Mouse (Mus musculus): ENCODE results near the gene Ambra1. TPM values are rescaled to one million over a fixed set of nuclear protein-coding genes. Genes with fewer than 3 reads are reported as not detected.

Ambra1 gene
- polyA plus RNA-seq, 1 experiment from 2014 or later: 16.8 TPM

DNA sequence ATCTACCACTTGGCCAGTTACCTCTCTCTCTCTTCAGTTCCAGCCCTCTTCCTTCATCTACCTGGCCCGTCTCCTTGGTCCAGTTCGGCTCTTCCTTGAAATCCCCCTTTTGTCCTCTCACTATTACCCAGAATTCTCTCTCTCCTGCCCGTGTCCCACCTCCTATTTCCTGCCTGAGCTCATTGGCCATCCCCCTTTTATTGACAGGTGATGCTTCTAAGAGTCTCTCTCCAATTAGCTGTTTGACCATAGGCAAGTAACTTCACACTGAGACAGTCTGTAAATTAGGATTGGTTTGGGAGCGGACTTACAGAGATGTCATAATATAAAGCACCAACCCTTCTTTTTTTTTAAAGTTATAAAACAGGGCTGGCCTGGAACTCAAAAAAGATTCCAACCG is 14.8 kb downstream of the Ambra1 start:
- no peak for DNase-seq (ENCODE audit: low spot score)
- H3K36me3 ChIP-seq (replicated peaks; ENCODE audit: control insufficient read depth, insufficient read depth, low read depth, low read length): no peaks in the 10 kb centered on the region
- H3K4me3 ChIP-seq (ENCODE audit: low read depth, low read length): no peak overlapping the region
- no peak for ATAC-seq (replicated peaks; ENCODE audit: insufficient number of reproducible peaks, low FRiP score, low TSS enrichment, low read depth)
- no peaks in the 10 kb centered on the region for H3K27me3 ChIP-seq (ENCODE audit: control insufficient read depth, insufficient read depth, low read length)
- no peak overlapping the region for H3K27ac ChIP-seq (replicated peaks; ENCODE audit: low read depth, low read length)
- H3K9me3 ChIP-seq (replicated peaks; ENCODE audit: control insufficient read depth, low read length): no peaks in the 10 kb centered on the region
- no peak overlapping the region for H3K9ac ChIP-seq (replicated peaks; ENCODE audit: low read length)
- 87% methylated on average over 5 of the region's 5 CpGs for WGBS
- no peaks in the 10 kb centered on the region for H3K4me1 ChIP-seq (ENCODE audit: control insufficient read depth, insufficient read depth, low read length)
- H3K4me2 ChIP-seq (ENCODE audit: low read depth, low read length): no peak overlapping the region

DNA sequence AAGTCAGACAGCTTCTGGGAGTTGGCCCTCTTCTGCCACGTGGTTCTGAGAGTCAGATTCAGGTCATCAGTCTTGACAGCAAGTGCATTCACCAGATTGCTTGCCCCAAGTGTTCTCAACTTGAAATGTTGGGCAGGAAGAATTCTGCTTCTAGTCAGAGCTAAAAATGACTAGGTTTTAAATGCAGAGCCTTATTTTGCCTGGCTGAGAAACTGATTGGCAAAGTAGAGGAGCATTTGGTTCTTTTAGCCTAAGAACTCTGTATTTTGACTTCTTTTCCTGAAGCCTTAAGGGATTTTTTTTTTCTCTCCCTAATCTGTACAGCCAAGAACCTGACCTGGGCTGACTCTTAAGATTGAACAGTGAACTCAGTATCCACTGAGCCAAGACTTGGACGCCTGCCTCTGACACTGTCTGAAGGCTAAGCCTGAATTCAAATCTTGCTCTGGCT is 19.9 kb downstream of the Ambra1 start:
- ATAC-seq (replicated peaks; ENCODE audit: insufficient number of reproducible peaks, low FRiP score, low TSS enrichment, low read depth) (no peak), DNase-seq (ENCODE audit: low spot score) (no peak)
- WGBS: 68% methylated on average over 2 of the region's 2 CpGs

DNA sequence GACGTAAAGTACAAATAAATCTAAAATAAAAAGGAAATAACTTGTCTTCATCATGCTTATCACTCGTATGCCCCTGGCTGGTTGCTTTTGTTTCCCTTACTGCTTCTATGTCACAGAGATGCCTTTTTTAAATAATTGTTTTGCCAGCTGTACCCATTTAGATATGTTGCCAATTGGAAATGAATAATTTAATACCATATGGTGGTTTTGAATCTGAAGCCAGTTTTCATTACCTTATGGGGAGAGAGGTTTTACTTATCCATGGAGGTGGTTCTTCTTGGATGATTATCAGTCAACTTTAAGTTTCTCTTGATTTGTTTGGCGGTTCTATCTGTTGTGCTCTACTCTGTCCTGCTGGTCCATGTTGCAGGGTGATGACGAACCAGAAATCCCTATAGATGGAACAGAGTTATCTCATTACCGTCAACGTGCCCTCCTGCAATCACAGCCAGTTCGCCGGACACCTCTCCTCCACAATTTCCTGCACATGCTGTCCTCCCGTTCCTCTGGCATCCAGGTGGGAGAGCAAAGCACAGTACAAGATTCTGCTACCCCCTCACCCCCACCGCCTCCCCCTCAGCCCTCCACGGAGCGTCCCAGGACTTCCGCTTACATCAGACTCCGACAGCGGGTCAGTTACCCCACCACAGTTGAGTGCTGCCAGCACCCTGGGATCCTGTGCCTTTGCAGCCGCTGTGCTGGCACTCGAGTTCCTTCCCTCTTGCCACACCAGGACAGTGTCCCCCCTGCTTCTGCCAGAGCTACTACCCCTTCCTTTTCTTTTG is 42.2 kb downstream of the Ambra1 start:
- Histone ChIP-seq H3K4me2 (ENCODE audit: low read depth, low read length) (no peak overlapping the region), H3K9me3 (replicated peaks; ENCODE audit: control insufficient read depth, low read length) (no peaks in the 10 kb centered on the region), H3K36me3 (replicated peaks; ENCODE audit: control insufficient read depth, insufficient read depth, low read depth, low read length) (peaks cover 5% of the 10 kb centered on the region), H3K9ac (replicated peaks; ENCODE audit: low read length) (no peak overlapping the region), H3K27ac (replicated peaks; ENCODE audit: low read depth, low read length) (no peak overlapping the region), H3K4me1 (ENCODE audit: control insufficient read depth, insufficient read depth, low read length) (no peaks in the 10 kb centered on the region), H3K4me3 (ENCODE audit: low read depth, low read length) (no peak overlapping the region), H3K27me3 (ENCODE audit: control insufficient read depth, insufficient read depth, low read length) (no peaks in the 10 kb centered on the region)
- ATAC-seq (replicated peaks; ENCODE audit: insufficient number of reproducible peaks, low FRiP score, low TSS enrichment, low read depth): no peak
- no peak for DNase-seq (ENCODE audit: low spot score)
- WGBS: 89% methylated on average over 17 of the region's 17 CpGs

More for the DNA sequence above, 19.9 kb downstream of the Ambra1 start:
- H3K9me3 ChIP-seq (replicated peaks; ENCODE audit: control insufficient read depth, low read length): no peaks in the 10 kb centered on the region
- H3K27me3 ChIP-seq (ENCODE audit: control insufficient read depth, insufficient read depth, low read length): no peaks in the 10 kb centered on the region
- no peak overlapping the region for H3K27ac ChIP-seq (replicated peaks; ENCODE audit: low read depth, low read length)
- H3K36me3 ChIP-seq (replicated peaks; ENCODE audit: control insufficient read depth, insufficient read depth, low read depth, low read length): no peaks in the 10 kb centered on the region
- no peak overlapping the region for H3K4me3 ChIP-seq (ENCODE audit: low read depth, low read length)
- H3K4me1 ChIP-seq (ENCODE audit: control insufficient read depth, insufficient read depth, low read length): no peaks in the 10 kb centered on the region
- no peak overlapping the region for H3K4me2 ChIP-seq (ENCODE audit: low read depth, low read length)
- H3K9ac ChIP-seq (replicated peaks; ENCODE audit: low read length): no peak overlapping the region

DNA sequence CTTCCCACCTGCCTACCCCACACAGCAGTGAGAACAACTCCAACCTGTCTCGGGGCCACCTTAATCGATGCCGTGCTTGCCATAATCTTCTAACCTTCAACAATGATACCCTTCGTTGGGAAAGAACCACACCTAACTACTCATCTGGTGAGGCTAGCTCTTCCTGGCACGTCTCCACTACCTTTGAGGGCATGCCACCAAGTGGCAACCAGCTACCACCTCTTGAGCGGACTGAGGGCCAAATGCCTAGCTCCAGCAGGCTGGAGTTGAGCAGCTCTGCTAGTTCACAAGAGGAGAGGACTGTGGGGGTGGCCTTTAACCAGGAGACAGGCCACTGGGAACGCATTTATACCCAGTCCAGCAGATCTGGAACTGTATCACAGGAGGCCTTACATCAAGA is 43.4 kb downstream of the Ambra1 start:
- Histone ChIP-seq H3K4me1 (ENCODE audit: control insufficient read depth, insufficient read depth, low read length) (no peaks in the 10 kb centered on the region), H3K9ac (replicated peaks; ENCODE audit: low read length) (no peak overlapping the region), H3K27ac (replicated peaks; ENCODE audit: low read depth, low read length) (no peak overlapping the region), H3K27me3 (ENCODE audit: control insufficient read depth, insufficient read depth, low read length) (no peaks in the 10 kb centered on the region), H3K36me3 (replicated peaks; ENCODE audit: control insufficient read depth, insufficient read depth, low read depth, low read length) (peaks cover 5% of the 10 kb centered on the region), H3K4me3 (ENCODE audit: low read depth, low read length) (no peak overlapping the region), H3K4me2 (ENCODE audit: low read depth, low read length) (no peak overlapping the region), H3K9me3 (replicated peaks; ENCODE audit: control insufficient read depth, low read length) (no peaks in the 10 kb centered on the region)
- DNase-seq (ENCODE audit: low spot score) (no peak), ATAC-seq (replicated peaks; ENCODE audit: insufficient number of reproducible peaks, low FRiP score, low TSS enrichment, low read depth) (no peak)
- 94% methylated on average over 7 of the region's 7 CpGs for WGBS

DNA sequence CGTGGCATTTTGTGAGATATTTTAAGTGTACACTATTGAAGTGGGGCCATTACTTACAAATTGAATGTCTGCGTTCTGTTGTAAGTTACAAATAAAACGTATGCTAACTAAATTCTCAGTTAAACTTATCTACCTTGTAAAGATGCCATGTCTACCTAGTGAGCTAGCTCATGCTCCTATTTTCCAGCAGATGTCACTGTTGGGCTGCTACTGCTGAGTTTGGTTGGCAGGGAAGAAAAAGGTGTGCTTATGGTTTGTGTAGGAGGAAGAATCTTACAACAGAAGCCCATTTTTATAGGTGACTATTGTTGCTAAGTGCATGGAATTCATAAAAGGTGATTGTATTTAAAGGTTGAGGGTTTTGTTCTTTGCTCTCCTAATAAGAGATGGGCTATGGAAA is 49.2 kb downstream of the Ambra1 start:
- no peak overlapping the region for H3K9ac ChIP-seq (replicated peaks; ENCODE audit: low read length)
- H3K4me3 ChIP-seq (ENCODE audit: low read depth, low read length): no peak overlapping the region
- H3K9me3 ChIP-seq (replicated peaks; ENCODE audit: control insufficient read depth, low read length): no peaks in the 10 kb centered on the region
- no peak overlapping the region for H3K4me2 ChIP-seq (ENCODE audit: low read depth, low read length)
- H3K4me1 ChIP-seq (ENCODE audit: control insufficient read depth, insufficient read depth, low read length): no peaks in the 10 kb centered on the region
- H3K27ac ChIP-seq (replicated peaks; ENCODE audit: low read depth, low read length): no peak overlapping the region
- WGBS: 67% methylated on average over 3 of the region's 3 CpGs
- H3K27me3 ChIP-seq (ENCODE audit: control insufficient read depth, insufficient read depth, low read length): no peaks in the 10 kb centered on the region
- DNase-seq (ENCODE audit: low spot score) (peak; percentile 57), ATAC-seq (replicated peaks; ENCODE audit: insufficient number of reproducible peaks, low FRiP score, low TSS enrichment, low read depth) (no peak)
- no peaks in the 10 kb centered on the region for H3K36me3 ChIP-seq (replicated peaks; ENCODE audit: control insufficient read depth, insufficient read depth, low read depth, low read length)

DNA sequence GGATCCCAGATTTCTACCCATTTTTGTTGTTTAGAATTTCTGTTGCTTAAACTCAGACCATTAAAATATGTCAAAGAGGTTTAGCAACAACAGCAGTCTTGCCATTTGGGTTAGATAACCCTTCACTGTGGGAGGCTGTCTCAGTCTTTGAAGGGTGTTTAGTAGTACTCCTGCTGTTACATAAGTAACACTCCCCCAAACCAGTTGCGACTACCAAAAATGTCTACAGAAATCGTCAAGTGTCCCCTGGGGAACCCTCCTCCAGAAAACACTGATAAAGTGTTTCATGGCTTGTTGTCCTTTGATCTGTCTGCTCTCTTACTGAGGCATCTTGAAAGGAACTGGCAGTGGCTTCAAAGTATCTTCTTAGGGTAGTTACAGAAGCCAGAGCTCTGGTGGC is 61.7 kb downstream of the Ambra1 start:
- H3K27me3 ChIP-seq (ENCODE audit: control insufficient read depth, insufficient read depth, low read length): no peaks in the 10 kb centered on the region
- no peak overlapping the region for H3K9ac ChIP-seq (replicated peaks; ENCODE audit: low read length)
- 46% methylated on average over 2 of the region's 2 CpGs for WGBS
- no peaks in the 10 kb centered on the region for H3K36me3 ChIP-seq (replicated peaks; ENCODE audit: control insufficient read depth, insufficient read depth, low read depth, low read length)
- no peak for ATAC-seq (replicated peaks; ENCODE audit: insufficient number of reproducible peaks, low FRiP score, low TSS enrichment, low read depth)
- no peaks in the 10 kb centered on the region for H3K4me1 ChIP-seq (ENCODE audit: control insufficient read depth, insufficient read depth, low read length)
- H3K4me3 ChIP-seq (ENCODE audit: low read depth, low read length): no peak overlapping the region
- no peak overlapping the region for H3K27ac ChIP-seq (replicated peaks; ENCODE audit: low read depth, low read length)
- DNase-seq (ENCODE audit: low spot score): no peak
- no peak overlapping the region for H3K4me2 ChIP-seq (ENCODE audit: low read depth, low read length)
- H3K9me3 ChIP-seq (replicated peaks; ENCODE audit: control insufficient read depth, low read length): no peaks in the 10 kb centered on the region

DNA sequence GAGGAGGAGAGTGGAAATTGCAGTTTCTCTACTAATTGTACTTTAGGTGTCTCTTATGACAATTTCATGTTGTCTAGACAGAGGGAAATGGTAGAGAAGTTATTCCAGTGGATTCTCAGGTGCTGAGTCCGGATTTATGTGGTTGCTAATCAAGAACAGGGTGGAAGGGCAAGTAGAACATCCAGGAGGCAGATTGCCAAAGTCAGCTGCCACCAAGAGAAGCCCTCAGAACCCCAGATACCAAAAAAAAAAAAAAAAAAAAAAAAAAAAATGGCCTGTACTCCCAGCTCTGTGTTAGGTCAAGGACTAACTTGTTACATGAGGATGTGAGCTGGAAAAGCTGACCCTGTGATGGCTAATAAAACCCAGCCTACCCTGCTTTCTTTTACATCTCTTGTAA is 62.4 kb downstream of the Ambra1 start:
- H3K4me2 ChIP-seq (ENCODE audit: low read depth, low read length): no peak overlapping the region
- DNase-seq (ENCODE audit: low spot score) (no peak), ATAC-seq (replicated peaks; ENCODE audit: insufficient number of reproducible peaks, low FRiP score, low TSS enrichment, low read depth) (no peak)
- no peak overlapping the region for H3K27ac ChIP-seq (replicated peaks; ENCODE audit: low read depth, low read length)
- no peaks in the 10 kb centered on the region for H3K27me3 ChIP-seq (ENCODE audit: control insufficient read depth, insufficient read depth, low read length)
- H3K9ac ChIP-seq (replicated peaks; ENCODE audit: low read length): no peak overlapping the region
- no peaks in the 10 kb centered on the region for H3K9me3 ChIP-seq (replicated peaks; ENCODE audit: control insufficient read depth, low read length)
- no peaks in the 10 kb centered on the region for H3K4me1 ChIP-seq (ENCODE audit: control insufficient read depth, insufficient read depth, low read length)
- 89% methylated on average over 1 of the region's 1 CpGs for WGBS
- no peak overlapping the region for H3K4me3 ChIP-seq (ENCODE audit: low read depth, low read length)
- H3K36me3 ChIP-seq (replicated peaks; ENCODE audit: control insufficient read depth, insufficient read depth, low read depth, low read length): no peaks in the 10 kb centered on the region

DNA sequence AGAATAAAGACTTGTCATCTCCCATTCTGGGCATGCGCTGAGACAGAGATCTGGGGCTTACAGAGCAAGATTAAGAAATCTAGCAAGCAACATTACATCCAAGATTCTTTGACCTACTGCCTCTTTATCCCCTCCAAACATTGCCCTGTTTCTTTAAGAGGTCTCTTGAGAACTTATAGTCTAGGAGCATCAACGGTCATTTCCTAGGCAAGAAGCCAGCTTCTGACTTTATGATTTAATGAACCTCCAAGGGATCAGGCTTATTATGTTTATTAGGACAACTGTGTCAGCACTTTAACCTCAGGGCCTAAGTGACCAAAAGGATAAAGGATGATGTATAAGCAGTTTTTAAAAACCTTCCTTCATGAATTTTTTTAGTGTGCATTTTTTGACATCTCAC is 64.5 kb downstream of the Ambra1 start:
- no peak for ATAC-seq (replicated peaks; ENCODE audit: insufficient number of reproducible peaks, low FRiP score, low TSS enrichment, low read depth)
- Histone ChIP-seq H3K4me3 (ENCODE audit: low read depth, low read length) (no peak overlapping the region), H3K9ac (replicated peaks; ENCODE audit: low read length) (no peak overlapping the region), H3K36me3 (replicated peaks; ENCODE audit: control insufficient read depth, insufficient read depth, low read depth, low read length) (no peaks in the 10 kb centered on the region), H3K9me3 (replicated peaks; ENCODE audit: control insufficient read depth, low read length) (no peaks in the 10 kb centered on the region), H3K4me2 (ENCODE audit: low read depth, low read length) (no peak overlapping the region), H3K4me1 (ENCODE audit: control insufficient read depth, insufficient read depth, low read length) (no peaks in the 10 kb centered on the region), H3K27ac (replicated peaks; ENCODE audit: low read depth, low read length) (no peak overlapping the region), H3K27me3 (ENCODE audit: control insufficient read depth, insufficient read depth, low read length) (no peaks in the 10 kb centered on the region)
- 84% methylated on average over 2 of the region's 2 CpGs for whole genome bisulfite sequencing
- no peak for DNase-seq (ENCODE audit: low spot score)

Measured in embryonic facial prominence, embryonic 11.5 days (tissue).